Mouse (Mus musculus) cerebellum, adult 2 months (tissue): Measurements from ENCODE around the gene Gm11939. TPM values are rescaled to one million over a fixed set of nuclear protein-coding genes. Genes with fewer than 3 reads are reported as not detected.

ENCODE experiments used
- DNase-seq, 2 experiments: peaks; one replicate each; pipeline ENCODE4 v3.0.0; 2021
- H3K27ac ChIP-seq: fragments of 200-500 bp; 2 replicates; pipeline ENCODE4 v1.5.1; 2012; ENCODE audit warnings: low read length, control low read depth, inconsistent platforms; ENCODE audit not compliant: insufficient read depth
- H3K27me3 ChIP-seq: fragments of 200-500 bp; 2 replicates; pipeline ENCODE4 v1.6.1; 2012; ENCODE audit warnings: inconsistent platforms, mild to moderate bottlenecking, low read length, moderate library complexity; ENCODE audit not compliant: control insufficient read depth, insufficient read depth
- H3K4me1 ChIP-seq: fragments of 200-500 bp; 2 replicates; pipeline ENCODE4 v1.6.1; 2011; ENCODE audit warnings: low read length; ENCODE audit not compliant: control insufficient read depth, insufficient read depth
- H3K4me3 ChIP-seq: fragments of 200-500 bp; replicated peaks from 2 replicates; pipeline ENCODE3; 2011; ENCODE audit warnings: mild to moderate bottlenecking, low read depth, low read length, control low read depth; ENCODE audit not compliant: insufficient read depth
- CTCF ChIP-seq: fragments of 200-500 bp; IDR thresholded peaks from 2 replicates; pipeline ENCODE4 v1.5.1; 2011; ENCODE audit warnings: low read depth, mild to moderate bottlenecking, control low read depth, low read length, moderate library complexity, borderline replicate concordance; ENCODE audit not compliant: insufficient read depth
- POLR2A ChIP-seq: fragments of 200-500 bp; IDR thresholded peaks from 2 replicates; pipeline ENCODE4 v1.6.1; 2011; ENCODE audit warnings: low read length, control low read depth, borderline replicate concordance; ENCODE audit not compliant: insufficient read depth
- WGBS: fragments of 180-500 bp; shearing (Covaris S2); methylation state at CpG from one replicate; pipeline ENCODE4 v1.1.7; 2018; 5-methylcytosine and 5-hydroxymethylcytosine counted together
- polyA plus RNA-seq: library from polyadenylated mRNA; depleted of rRNA; stranded (reverse); fragments of >200 nt; gene quantifications from 2 replicates; pipeline ENCODE4 v1.2.3, GENCODE M21; 2012

Gm11939 gene
- polyA plus RNA-seq, 1 experiment, result not detected

- WGBS, result 4% methylated on average over 7 of the region's 7 CpGs
- DNase-seq, result peak; percentile 38 to 56
- TF ChIP-seq CTCF, result peak; percentile 70
- no peak for TF ChIP-seq POLR2A
- Histone ChIP-seq H3K27me3 (no peaks in the 10 kb centered on the region), H3K4me1 (peaks cover 2% of the 10 kb centered on the region), H3K4me3 (no peak overlapping the region), H3K27ac (no peak overlapping the region)
Observed at GRCm38 (mm10) chr11:99574106-99574505, 14.8 kb upstream of the Gm11939 start.

GRCm38 (mm10) chr11:99573164-99573563, 13.9 kb upstream of the Gm11939 start:
- H3K27me3 ChIP-seq, result no peaks in the 10 kb centered on the region
- peaks cover 2% of the 10 kb centered on the region for H3K4me1 ChIP-seq
- H3K27ac ChIP-seq, result no peak overlapping the region
- DNase-seq, result no peak
- TF ChIP-seq CTCF, result no peak
- no peak for TF ChIP-seq POLR2A
- H3K4me3 ChIP-seq, result no peak overlapping the region
- 43% methylated on average over 4 of the region's 4 CpGs for WGBS

DNA sequence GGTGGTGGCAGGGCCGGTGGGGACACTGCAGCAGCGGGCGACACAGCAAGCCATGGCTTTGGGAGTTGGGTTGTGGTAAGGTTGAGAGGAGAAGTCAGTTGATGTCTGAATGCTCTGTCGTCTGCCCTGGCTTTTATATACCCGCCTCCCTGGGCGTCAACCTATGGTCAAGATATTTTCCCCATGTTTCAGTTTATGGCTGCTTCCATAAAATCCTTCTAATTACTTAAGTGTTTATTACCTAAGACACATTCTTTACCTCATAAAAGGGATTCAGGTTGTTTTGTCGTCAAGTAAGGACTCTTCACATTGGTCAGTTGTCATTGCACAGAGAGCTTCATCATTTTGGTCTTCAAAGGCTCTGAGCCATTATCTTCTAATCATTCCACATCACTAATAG, 7.3 kb upstream of the Gm11939 start, which contains the start of gene Krtap3-1:
TSS of gene Krtap3-1 (minus strand) at position 101 of the 400 bp plus-strand sequence.
- WGBS, result 72% methylated on average over 7 of the region's 7 CpGs

GRCm38 (mm10) chr11:99562580-99562979, 3.3 kb upstream of the Gm11939 start:
- TF ChIP-seq CTCF (no peak), POLR2A (no peak)
- H3K27ac ChIP-seq, result no peak overlapping the region
- no peaks in the 10 kb centered on the region for H3K27me3 ChIP-seq
- no peaks in the 10 kb centered on the region for H3K4me1 ChIP-seq
- DNase-seq, result no peak
- no peak overlapping the region for H3K4me3 ChIP-seq
- 78% methylated on average over 6 of the region's 6 CpGs for WGBS

More for the DNA sequence above, 7.3 kb upstream of the Gm11939 start, which contains the start of gene Krtap3-1:
- H3K27ac ChIP-seq, result no peak within 1 kb of the TSS
- DNase-seq, result no peak
- no peak for TF ChIP-seq CTCF
- no peak for TF ChIP-seq POLR2A
- no peaks in the 10 kb centered on the region for H3K4me1 ChIP-seq
- H3K27me3 ChIP-seq, result no peaks in the 10 kb centered on the region
- no peak within 1 kb of the TSS for H3K4me3 ChIP-seq

DNA sequence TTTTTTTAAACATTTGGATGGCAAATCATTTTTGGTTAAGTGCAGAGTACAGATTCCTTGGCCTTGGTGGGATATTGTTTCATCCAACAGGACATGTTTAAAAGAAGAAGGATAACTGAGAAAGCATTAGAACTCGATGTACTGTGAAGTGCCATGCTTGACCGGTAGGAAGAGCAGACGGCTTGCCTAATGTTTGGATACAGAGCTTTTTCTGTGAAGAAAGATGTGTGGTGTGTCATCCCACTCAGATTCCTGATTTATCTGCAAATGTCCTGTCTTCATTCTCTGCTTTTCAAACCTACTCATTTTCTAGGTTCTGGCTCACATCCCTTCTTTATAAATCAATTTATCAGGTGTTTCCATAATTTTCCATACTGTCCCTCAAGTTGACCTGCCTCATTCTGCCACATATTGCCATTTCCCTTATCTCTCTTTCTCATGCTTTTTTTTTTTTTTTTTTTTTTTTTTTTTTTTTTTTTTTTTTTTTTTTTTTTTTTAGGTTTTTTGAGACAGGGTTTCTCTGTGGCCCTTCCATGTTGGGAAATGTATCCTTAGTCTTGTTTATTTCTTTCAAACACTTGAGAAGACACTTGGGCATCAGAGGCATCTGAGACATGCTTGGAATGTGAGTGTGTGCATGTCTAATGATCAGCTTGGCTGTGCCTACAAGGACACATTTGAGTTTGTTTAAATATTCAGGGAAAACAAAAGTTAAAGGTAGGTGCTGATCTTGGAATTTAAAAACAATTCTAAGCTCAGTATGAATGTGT, 1.1 kb downstream of the Gm11939 start:
- 84% methylated on average over 3 of the region's 3 CpGs for WGBS
- Histone ChIP-seq H3K27ac (no peak overlapping the region), H3K4me1 (no peaks in the 10 kb centered on the region), H3K27me3 (no peaks in the 10 kb centered on the region), H3K4me3 (no peak overlapping the region)
- TF ChIP-seq POLR2A (no peak), CTCF (no peak)
- no peak for DNase-seq

- no peak for DNase-seq
- Histone ChIP-seq H3K4me3 (no peak within 1 kb of the TSS), H3K27ac (no peak within 1 kb of the TSS), H3K27me3 (no peaks in the 10 kb centered on the region), H3K4me1 (no peaks in the 10 kb centered on the region)
- 33% methylated on average over 2 of the region's 2 CpGs for WGBS
- TF ChIP-seq POLR2A (no peak), CTCF (no peak)
Observed at GRCm38 (mm10) chr11:99556753-99557152, 2.5 kb downstream of the Gm11939 start, which contains the start of gene Krtap3-2. Gene Krtap3-2 (minus strand): TSS chr11:99556853.

- no peaks in the 10 kb centered on the region for H3K4me1 ChIP-seq
- no peak for DNase-seq
- no peaks in the 10 kb centered on the region for H3K27me3 ChIP-seq
- no peak for TF ChIP-seq CTCF
- no peak overlapping the region for H3K4me3 ChIP-seq
- WGBS, result 88% methylated on average over 2 of the region's 2 CpGs
- H3K27ac ChIP-seq, result no peak overlapping the region
Observed at GRCm38 (mm10) chr11:99556195-99556594, 3.1 kb downstream of the Gm11939 start.

DNA sequence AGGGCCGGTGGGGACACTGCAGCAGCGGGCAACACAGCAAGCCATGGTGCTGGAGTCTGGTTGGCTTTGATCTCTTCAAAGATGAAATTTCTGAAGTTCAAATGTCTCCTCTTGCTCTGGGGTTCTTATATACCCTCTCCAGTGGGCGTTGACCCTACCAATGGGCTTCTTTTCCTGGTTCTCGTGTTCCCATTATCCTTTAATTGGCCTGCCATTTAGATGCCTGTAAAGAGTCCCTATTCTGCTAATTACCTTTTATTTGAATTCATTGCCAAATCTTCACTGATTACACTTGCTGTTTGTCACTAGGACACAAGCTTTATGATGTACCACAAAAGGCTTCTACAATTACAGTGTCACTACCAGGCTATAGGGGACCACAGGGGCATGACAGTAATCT, 8.5 kb downstream of the Gm11939 start, which contains the start of gene Krtap3-3:
TSS of gene Krtap3-3 (minus strand) at position 101 of the 400 bp plus-strand sequence.
- H3K4me1 ChIP-seq, result no peaks in the 10 kb centered on the region
- DNase-seq, result no peak
- H3K27me3 ChIP-seq, result no peaks in the 10 kb centered on the region
- H3K27ac ChIP-seq, result no peak within 1 kb of the TSS
- H3K4me3 ChIP-seq, result no peak within 1 kb of the TSS
- TF ChIP-seq CTCF (no peak), POLR2A (no peak)
- 53% methylated on average over 4 of the region's 4 CpGs for WGBS
